Mouse (Mus musculus) thymus, postnatal 25 days (tissue): ENCODE results near the gene Ryk.

Source experiments
- DNase-seq: peaks from one replicate; pipeline ENCODE4 v3.0.0; 2022

Gene Ryk

DNA sequence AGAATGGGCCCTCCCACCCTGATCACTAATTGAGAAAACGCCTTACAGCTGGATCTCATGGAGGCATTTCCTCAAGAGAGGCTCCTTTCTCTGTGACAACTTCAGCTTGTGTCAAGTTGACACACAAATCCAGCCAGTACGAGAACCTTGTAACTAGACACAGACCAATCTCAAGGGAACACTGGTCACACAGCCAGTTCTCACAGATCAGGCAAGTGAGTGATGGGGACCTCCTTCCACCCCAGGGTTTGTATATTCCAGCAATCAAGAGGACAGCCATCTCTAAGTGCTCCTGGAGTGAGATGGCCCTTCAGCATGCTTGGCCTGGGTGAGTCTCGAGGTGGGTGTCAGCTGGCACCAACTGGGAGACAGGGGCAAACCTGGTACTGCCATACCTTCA, 121.1 kb downstream of the Ryk start:
- no peak for DNase-seq
